ENCODE assay signal across 14 mouse cellular contexts in genomic region chr14:25727149-25727510, GRCm38 (mm10). TPM values are rescaled to one million over a fixed set of nuclear protein-coding genes. Genes with fewer than 3 reads are reported as not detected.
A peak's percentile ranks its signal among the peaks of the same experiment; 100 is the strongest.
DNase-seq lines count a peak whose midpoint lies in the region; ATAC-seq and TF ChIP-seq lines count a peak whose summit lies in the region.
"Had no signal": no experiment of that assay in that cellular context is flagged by ENCODE, and none has a peak within 500 bp of the region (broad histone marks: within the 10 kb centered on the region; RNA-seq: fewer than 3 reads in every experiment).

No protein-coding gene starts in this region.

- H3K36me3 ChIP-seq in embryonic facial prominence, embryonic 14.5 days (ENCODE audit: control insufficient read depth, insufficient read depth, low read length): 0 out of 2 replicates have a peak, but pooled peaks cover 9% of the 10 kb centered on the region
- H3K36me3 ChIP-seq in limb, embryonic 13.5 days: peaks cover 8% of the 10 kb centered on the region; the same call in 1 of the 2 replicates

- no peak for TF ChIP-seq CTCF in gastrocnemius, adult 2 months (IDR thresholded peaks at IDR 0.05)
- TF ChIP-seq CTCF in left cerebral cortex, adult 2 months (IDR thresholded peaks at IDR 0.05): no peak

- peak overlapping the region; percentile 63 for H3K27ac ChIP-seq in gastrocnemius, adult 2 months
- 0 out of 2 replicates have a peak overlapping the region, but pooled peaks have one; percentile 15 for H3K27ac ChIP-seq in left cerebral cortex, adult 2 months
- H3K27ac ChIP-seq in embryonic facial prominence, embryonic 14.5 days (replicated peaks; ENCODE audit: low read depth, low read length): peak overlapping the region; percentile 17
- H3K27ac ChIP-seq in limb, embryonic 13.5 days: peak overlapping the region; percentile 69

- 25% methylated on average over 4 of the region's 5 CpGs for WGBS in embryonic facial prominence, embryonic 14.5 days
- WGBS in limb, embryonic 13.5 days: 46% methylated on average over 5 of the region's 5 CpGs

- peaks cover 24% of the 10 kb centered on the region for H3K4me1 ChIP-seq in embryonic facial prominence, embryonic 14.5 days (ENCODE audit: control insufficient read depth, insufficient read depth, low read length)
- peaks cover 36% of the 10 kb centered on the region for H3K4me1 ChIP-seq in limb, embryonic 13.5 days

- no peaks in the 10 kb centered on the region for H3K27me3 ChIP-seq in embryonic facial prominence, embryonic 14.5 days (replicated peaks; ENCODE audit: control insufficient read depth, insufficient read depth, low read length)
- no peaks in the 10 kb centered on the region for H3K27me3 ChIP-seq in limb, embryonic 13.5 days

- H3K9me3 ChIP-seq in embryonic facial prominence, embryonic 14.5 days (ENCODE audit: control insufficient read depth, low read length): no peaks in the 10 kb centered on the region
- H3K9me3 ChIP-seq in limb, embryonic 13.5 days: no peaks in the 10 kb centered on the region

- DNase-seq in gastrocnemius, adult 2 months: peak; percentile 78
- DNase-seq in gastrocnemius, postnatal 4 days (ENCODE audit: low spot score in 2 of 2): no peak
- DNase-seq in left cerebral cortex, adult 2 months (ENCODE audit: extremely low spot score in 1 of 2, low spot score in 2 of 2): no peak
- DNase-seq in left cerebral cortex, postnatal 14 days (ENCODE audit: low spot score in 2 of 2): no peak
- no peak for DNase-seq in embryonic facial prominence, embryonic 14.5 days (ENCODE audit: low spot score)
- DNase-seq in adrenal gland, adult 18-20 months (ENCODE audit: low spot score in 2 of 2): no peak
- no peak for DNase-seq in layer of hippocampus, adult 18-20 months (ENCODE audit: low spot score in 2 of 2)
- DNase-seq: B cell, adult 2 months; cerebellum, postnatal 25 days; kidney, postnatal 25 days; lung, postnatal 4 days; spleen, adult 18-20 months; thymus, adult 2 months had no signal

- 0 out of 2 replicates have a peak, but pooled peaks have one; percentile 23 for ATAC-seq in embryonic facial prominence, embryonic 14.5 days (ENCODE audit: low read depth)
- ATAC-seq in limb, embryonic 13.5 days (ENCODE audit: low FRiP score, low read depth): no peak

- no peak overlapping the region for H3K4me3 ChIP-seq in gastrocnemius, adult 2 months
- no peak overlapping the region for H3K4me3 ChIP-seq in left cerebral cortex, adult 2 months
- no peak overlapping the region for H3K4me3 ChIP-seq in embryonic facial prominence, embryonic 14.5 days (ENCODE audit: low read depth, low read length)
- no peak overlapping the region for H3K4me3 ChIP-seq in limb, embryonic 13.5 days

- intact Hi-C loops in gastrocnemius, adult 2 months (cut with DNase I): loop anchor here (5.0 kb wide), 2 partner anchors 40 to 75 kb away; partner anchors contain the start of gene Zcchc24
- intact Hi-C loops in left cerebral cortex, adult 2 months (cut with DNase I): loop anchor here (5.0 to 10.0 kb wide), 2 partner anchors 40 to 148 kb away; partner anchors contain the start of gene Zcchc24
- intact Hi-C loops in left cerebral cortex, postnatal 14 days (cut with DNase I): no loop called here

- no peak overlapping the region for H3K4me2 ChIP-seq in embryonic facial prominence, embryonic 14.5 days (ENCODE audit: low read depth, low read length)
- no peak overlapping the region for H3K4me2 ChIP-seq in limb, embryonic 13.5 days (replicated peaks)

- H3K9ac ChIP-seq in embryonic facial prominence, embryonic 14.5 days (ENCODE audit: low read depth, low read length): peak overlapping the region; percentile 45; the same call in 1 of the 2 replicates
- peak overlapping the region; percentile 39; the same call in 1 of the 2 replicates for H3K9ac ChIP-seq in limb, embryonic 13.5 days

RNA-seq across cellular contexts. Expression of gene Ppif, which starts 33.2 kb away (rescaled TPM):
- total RNA-seq in gastrocnemius, adult 2 months (2021): 10 to 100 TPM; 26.0 to 43.4 TPM
- 10 to 100 TPM; 27.0 to 31.5 TPM for total RNA-seq in gastrocnemius, postnatal 4 days (2021)
- total RNA-seq in left cerebral cortex, adult 2 months (2021): 10 to 100 TPM; 24.0 to 24.3 TPM
- total RNA-seq in left cerebral cortex, postnatal 14 days (2021): 10 to 100 TPM; 23.5 to 25.2 TPM
- 27.3 and 28.4 TPM in 2 replicates for polyA plus RNA-seq in embryonic facial prominence, embryonic 14.5 days (2014; fragmentation: Nextera tagmentation; extraction: Ambion mirVana)
- 31.8 and 34.4 TPM in 2 replicates for polyA plus RNA-seq in limb, embryonic 13.5 days (2015; fragmentation: Nextera tagmentation; extraction: Ambion mirVana)
- 10 to 100 TPM; 21.3 to 32.1 TPM for total RNA-seq in adrenal gland, adult 18-20 months (2021)
- total RNA-seq in layer of hippocampus, adult 18-20 months (2021): 10 to 100 TPM; 26.8 to 30.1 TPM

RNA-seq across cellular contexts. Expression of gene Zcchc24, which starts 41.7 kb away (rescaled TPM):
- 10 to 100 TPM; 40.6 to 59.3 TPM for total RNA-seq in gastrocnemius, adult 2 months (2021)
- 10 to 100 TPM; 90.0 to 97.4 TPM for total RNA-seq in gastrocnemius, postnatal 4 days (2021)
- total RNA-seq in left cerebral cortex, adult 2 months (2021): 10 to 100 TPM; 47.0 TPM
- total RNA-seq in left cerebral cortex, postnatal 14 days (2021): 10 to 100 TPM; 41.9 to 43.9 TPM
- 45.6 and 48.1 TPM in 2 replicates for polyA plus RNA-seq in embryonic facial prominence, embryonic 14.5 days (2014; fragmentation: Nextera tagmentation; extraction: Ambion mirVana)
- 34.7 and 37.6 TPM in 2 replicates for polyA plus RNA-seq in limb, embryonic 13.5 days (2015; fragmentation: Nextera tagmentation; extraction: Ambion mirVana)
- total RNA-seq in adrenal gland, adult 18-20 months (2021): 10 to 100 TPM; 18.4 to 30.0 TPM
- 10 to 100 TPM; 61.8 to 65.7 TPM for total RNA-seq in layer of hippocampus, adult 18-20 months (2021)

Comparison
In these comparisons a context has a peak if more than half of its experiments do, and no peak if none do; other contexts are left out.
1. H3K27ac ChIP-seq: peak in every context shown above with its lines; median percentile 69 in limb, embryonic 13.5 days; 63 in gastrocnemius, adult 2 months; 17 in embryonic facial prominence, embryonic 14.5 days; 15 in left cerebral cortex, adult 2 months.